Mouse (Mus musculus) heart, postnatal 0 days (tissue): ENCODE data around the gene Slx4ip.
A peak's percentile ranks its signal among the peaks of the same experiment; 100 is the strongest.

ENCODE experiments used
- CTCF ChIP-seq: IDR thresholded peaks from 2 replicates; pipeline ENCODE4 v1.5.1; 2016; ENCODE audit warnings: antibody characterized with exemption, control low read depth, low read depth
- EP300 ChIP-seq: IDR thresholded peaks from 2 replicates; pipeline ENCODE4 v1.6.1; 2016; ENCODE audit warnings: antibody characterized with exemption, low read depth

- TF ChIP-seq CTCF: no peak
- peak; percentile 92 for TF ChIP-seq EP300
Observed at GRCm38 (mm10) chr2:136891951-136892371, 943 bp downstream of the Slx4ip start.
